Mouse (Mus musculus): ENCODE data around the gene Hoxd10. TPM values are rescaled to one million over a fixed set of nuclear protein-coding genes. Genes with fewer than 3 reads are reported as not detected.

Hoxd10 gene
- polyA plus RNA-seq (2014; fragmentation: Illumina TruSeq; extraction: RNeasy Lipid Tissue Mini Kit (QIAGEN cat#74804); ENCODE audit: low replicate concordance), result not detected

DNA sequence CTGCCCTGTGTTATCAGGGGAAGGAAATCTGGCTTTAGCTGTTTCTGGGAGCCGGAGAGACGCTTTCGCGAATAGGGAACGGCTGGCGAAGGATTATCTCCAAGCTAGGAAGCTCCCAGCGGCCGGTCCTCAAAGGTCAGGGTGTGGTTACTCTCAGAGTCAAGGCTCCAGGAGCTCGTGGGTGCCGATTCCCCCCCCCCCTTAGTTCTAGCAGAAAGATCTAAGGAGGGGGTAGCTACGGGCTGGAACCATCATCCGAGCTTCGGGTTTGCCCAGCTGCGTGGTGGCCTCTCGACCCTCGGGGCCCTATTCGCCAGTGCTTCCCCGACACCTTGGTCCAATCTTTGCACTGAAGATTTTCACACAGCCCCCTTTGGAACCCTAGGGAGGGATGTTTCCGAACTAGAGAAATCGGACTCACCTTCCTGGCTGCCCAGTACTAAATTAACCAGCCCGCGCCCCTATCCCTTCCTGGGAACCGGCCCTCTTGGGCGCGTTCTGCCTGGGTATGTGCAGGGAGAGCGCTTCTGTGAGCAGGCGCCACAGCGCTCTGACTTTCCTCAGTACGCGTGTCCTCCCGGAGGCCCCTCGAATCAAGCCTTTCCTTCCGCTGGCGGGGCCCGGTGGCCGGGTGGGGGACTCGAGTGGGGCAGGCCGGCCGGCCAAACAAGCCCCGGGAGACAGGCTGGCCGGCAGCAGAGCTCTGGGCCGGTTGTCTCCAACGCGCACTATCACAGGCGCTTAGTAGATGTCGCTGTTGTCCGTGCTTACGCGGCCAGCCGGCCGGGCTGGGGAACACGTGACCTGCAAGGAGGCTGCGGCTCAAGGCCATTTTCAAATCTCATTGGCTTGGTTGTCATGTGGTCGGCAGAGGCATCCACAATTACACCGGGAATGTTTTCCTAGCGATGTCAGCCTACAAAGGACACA is at the start of gene Hoxd10:
Gene Hoxd10, plus strand, starts transcription at position 903 of the 930 bp plus-strand sequence.

DNA sequence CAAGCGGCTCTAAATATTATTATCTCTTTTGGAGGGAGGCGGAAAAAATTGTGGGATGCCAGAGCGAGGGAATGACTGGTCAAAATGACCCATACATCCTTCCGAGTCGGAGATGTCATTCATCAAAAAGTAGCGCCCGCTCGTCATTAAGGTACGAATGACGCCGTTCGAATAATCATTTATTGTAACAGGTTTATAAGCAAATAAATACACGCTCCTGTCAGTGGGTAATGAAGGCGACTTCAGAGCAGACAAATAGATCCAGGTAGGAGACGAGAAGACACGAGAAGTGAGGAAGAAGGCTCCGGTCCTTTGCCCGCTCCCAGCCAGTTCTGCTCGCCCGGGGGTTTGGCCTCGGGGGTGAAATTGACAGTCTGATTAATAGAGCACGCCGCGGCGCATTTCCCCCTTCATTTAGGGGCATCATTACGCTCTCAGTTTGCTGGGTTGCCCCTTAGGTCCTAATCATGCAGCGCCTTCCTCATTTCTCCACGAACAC is 32.2 kb upstream of the Hoxd10 start, which contains the start of gene Evx2:
Gene Evx2, minus strand, starts transcription at position 51 of the 499 bp plus-strand sequence.

DNA sequence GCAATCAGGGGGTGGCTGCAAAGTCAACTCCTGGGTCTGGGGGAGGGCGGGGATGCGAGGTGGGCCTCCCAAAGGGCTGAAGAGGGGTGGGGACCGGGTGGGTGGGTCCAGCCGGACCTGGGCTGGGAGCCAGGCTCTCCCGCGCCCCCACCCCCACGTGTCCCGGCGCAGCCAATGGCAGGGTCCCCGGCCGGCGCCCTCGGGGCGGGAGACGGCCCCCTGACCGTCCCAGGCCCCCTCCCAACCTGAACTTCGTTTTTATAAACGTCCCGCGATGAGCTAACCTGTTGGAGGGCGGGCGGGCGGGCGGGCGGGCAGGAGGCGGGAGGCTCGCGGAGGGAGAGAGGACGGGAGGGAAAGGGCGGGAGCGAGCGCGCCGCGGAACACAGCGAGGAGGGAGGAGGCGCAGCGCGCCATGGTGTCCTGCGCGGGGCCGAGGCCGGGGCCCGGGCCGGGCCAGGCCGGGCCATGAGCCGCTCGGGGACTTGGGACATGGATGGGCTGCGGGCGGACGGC is 23.8 kb upstream of the Hoxd10 start, which contains the start of gene Hoxd13:
Gene Hoxd13, plus strand, starts transcription at position 469 of the 516 bp plus-strand sequence.

DNA sequence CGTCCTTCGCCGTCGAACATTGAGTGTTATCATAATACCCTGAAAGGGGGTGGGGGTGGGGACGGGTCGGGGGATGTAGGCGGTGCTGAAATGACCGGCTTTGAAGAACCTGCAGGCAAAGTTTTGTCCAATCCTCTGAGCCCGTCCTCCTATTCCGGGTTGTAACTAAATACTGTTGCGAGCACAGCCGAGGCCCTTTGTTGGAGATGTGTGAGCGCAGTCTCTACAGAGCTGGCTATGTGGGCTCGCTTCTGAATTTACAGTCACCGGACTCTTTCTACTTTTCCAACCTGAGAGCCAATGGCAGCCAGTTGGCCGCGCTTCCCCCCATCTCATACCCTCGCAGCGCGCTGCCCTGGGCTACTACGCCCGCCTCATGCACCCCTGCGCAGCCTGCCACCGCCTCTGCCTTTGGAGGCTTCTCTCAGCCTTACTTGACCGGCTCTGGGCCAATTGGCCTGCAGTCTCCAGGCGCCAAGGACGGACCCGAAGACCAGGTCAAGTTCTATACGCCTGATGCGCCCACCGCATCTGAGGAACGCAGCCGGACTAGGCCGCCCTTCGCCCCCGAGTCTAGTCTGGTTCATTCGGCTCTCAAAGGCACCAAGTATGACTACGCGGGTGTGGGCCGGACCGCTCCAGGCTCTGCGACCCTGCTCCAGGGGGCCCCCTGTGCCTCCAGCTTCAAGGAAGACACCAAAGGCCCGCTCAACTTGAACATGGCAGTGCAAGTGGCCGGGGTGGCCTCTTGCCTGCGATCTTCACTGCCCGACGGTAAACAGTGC is 16.7 kb upstream of the Hoxd10 start, which contains the start of gene Hoxd12:
Gene Hoxd12, plus strand, starts transcription at position 133 of the 785 bp plus-strand sequence.

DNA sequence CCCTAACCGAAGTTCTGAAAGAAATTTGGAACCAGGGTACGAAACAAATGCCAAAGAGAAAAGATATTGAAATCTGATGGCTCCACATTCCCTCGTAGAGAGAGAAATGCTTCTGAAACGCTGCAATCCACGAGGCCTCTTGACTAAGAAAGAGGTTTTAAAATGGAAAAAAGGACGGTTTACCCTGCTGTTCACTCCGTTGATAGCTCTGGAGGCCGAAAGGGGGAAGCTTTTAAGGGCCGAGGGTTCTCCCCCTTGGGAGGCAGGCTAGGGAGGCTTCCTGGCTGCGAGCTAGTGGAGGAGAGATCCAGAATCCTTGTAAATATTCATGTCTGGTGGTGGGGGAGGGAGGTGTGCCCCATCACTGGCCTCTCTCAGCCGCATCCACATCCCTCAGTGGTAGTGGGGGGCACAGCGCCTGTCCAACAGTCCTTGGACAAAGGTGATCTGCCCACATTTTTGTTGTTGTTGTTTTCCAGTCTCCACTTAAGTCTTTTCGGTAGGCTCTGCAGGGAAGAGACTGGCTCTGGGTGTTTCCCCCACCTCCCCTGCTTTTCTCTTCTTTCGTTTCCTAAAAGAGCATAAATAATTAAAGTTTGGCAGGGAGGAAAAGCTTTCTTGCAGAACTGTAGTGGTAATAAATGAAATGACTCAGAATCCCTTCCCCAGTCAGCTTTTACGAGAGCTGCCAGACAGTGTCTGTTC is 12.7 kb upstream of the Hoxd10 start, which contains the start of gene Hoxd11:
Gene Hoxd11, plus strand, starts transcription at position 667 of the 705 bp plus-strand sequence.

DNA sequence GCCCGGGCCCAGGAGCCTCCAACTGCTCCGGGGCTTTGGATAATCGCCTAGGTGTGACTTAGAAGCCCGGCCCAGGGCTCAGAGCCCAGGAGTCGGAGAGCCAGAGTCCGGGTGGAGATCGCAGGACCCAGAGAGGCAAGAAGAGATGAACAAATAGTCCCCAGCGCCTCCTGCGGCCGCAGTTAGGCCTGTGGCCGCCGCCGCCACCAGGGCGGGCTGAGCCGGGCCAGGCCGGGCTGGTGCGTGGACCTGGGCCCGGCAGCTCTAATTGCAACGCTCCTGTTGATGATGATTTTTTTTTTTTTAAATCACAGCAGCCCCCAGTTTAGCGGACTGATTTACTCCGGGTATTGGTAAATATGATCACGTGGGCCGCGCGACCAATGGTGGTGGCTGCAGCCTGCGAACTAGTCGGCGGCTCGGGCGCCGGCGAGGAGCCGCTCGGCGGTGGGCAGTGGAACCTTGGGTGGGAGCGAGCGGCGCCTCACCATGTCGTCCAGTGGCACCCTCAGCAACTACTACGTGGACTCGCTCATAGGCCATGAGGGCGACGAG is 5.9 kb downstream of the Hoxd10 start, which contains the start of gene Hoxd9:
Gene Hoxd9, plus strand, starts transcription at position 161 of the 555 bp plus-strand sequence.

DNA sequence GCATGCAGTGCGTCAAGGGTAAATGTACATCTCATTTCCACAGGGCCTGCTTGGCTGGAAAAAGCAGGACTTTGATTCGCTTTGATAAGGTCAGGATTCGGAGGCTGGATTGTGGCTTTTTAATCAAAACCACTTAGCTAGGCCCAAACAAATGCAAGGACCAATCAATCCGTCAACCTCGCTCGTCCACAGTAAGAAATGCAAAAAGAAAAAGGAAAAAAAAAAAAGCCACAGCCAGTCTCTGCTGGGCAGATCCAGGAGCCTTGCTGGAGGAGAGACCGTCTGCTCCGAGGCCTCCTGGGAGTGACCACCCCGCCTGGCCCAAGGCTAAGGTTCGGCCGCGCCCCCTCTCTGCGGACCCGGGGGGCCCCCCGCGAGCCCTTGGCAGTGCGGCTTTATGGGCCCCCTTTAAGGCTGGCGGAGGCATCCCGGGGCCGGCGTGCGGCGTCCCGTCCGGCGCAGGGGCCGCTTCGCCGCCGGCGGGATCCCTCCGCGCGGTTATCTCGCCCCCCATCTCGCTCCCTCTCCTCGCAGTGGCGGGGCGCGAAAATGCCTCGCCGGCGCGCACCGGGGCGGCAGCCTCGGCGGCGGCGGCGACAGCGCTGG is 12.8 kb downstream of the Hoxd10 start, which contains the start of gene Hoxd8:
Gene Hoxd8, plus strand, starts transcription at position 223 of the 606 bp plus-strand sequence.

DNA sequence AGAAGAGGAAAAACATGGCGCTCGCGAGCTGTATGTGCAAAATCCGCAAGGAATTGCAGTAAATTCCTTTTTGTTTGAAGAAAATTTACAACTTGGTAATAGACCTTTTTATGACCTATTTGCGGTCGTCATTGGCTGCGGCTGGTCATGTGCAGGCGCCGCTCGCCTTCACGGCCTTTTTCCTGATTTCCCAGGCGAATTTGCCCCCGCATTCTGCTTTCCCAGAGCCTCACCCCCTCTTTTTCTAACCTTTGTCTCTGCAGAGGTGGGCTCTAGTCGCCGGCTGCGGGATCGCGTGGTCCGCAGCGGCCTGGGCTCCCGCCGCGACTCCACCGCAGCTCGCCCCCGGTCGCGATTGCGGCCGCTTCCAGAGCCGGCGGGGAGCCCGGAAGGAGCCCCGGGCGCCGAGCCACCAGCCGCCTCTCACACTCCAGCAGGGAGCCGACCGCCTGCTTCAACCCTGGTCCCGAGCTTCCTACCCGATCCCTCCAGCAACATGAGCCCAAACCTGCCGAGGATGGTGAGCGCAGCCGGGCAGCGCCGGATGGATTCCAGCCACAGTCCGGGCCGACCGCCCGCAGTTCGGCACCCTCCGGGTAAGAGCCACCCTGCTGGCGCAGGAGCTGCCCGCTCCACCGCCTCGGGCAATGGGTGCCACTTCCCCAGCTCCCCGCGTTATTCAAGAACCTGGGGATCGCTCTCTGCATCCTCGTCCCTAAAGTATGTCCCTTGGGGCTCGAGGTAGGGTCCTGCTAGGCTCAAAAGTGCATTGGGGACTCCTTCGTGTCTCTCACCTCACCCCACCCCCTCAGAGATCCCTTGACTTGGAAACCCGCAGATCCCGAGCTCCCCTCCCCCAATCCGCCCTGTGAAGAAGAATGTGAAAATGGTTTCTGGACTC is 20.2 kb downstream of the Hoxd10 start, which contains the start of the genes Hoxd3 and Hoxd4:
Gene Hoxd3, plus strand, starts transcription at position 207 of the 901 bp plus-strand sequence.
Gene Hoxd4, plus strand, starts transcription at position 209 of the 901 bp plus-strand sequence.

DNA sequence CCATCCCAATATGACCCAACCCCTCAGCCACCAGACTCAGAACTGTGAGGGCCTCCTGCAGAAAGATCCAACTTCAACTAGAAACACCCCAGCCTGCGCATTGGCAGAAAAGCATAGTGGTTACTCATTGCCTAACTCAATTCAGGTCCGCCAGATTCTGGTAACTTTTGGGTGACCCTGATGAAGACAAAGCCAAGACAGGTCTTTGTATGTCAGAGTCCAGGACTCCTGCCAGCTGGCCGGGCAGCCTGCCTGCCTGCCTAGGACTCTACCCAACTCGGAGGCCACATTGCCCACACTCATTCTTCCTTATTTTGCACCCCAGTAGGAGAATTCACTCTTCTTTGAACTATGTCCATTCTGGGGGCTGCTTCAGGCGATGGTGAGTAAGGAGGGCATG is 34.8 kb downstream of the Hoxd10 start, which contains the start of gene Gm28230:
Gene Gm28230, plus strand, starts transcription at position 178 of the 400 bp plus-strand sequence.

Other genes with a start within 250 kb of the Hoxd10 start
- 32.3 TPM for gene Lnpk, start 112.5 kb upstream of the Hoxd10 start, polyA plus RNA-seq (2014; fragmentation: Illumina TruSeq; extraction: RNeasy Lipid Tissue Mini Kit (QIAGEN cat#74804); ENCODE audit: low replicate concordance)
- not detected for gene Evx2, start 32.4 kb upstream of the Hoxd10 start, polyA plus RNA-seq (2014; fragmentation: Illumina TruSeq; extraction: RNeasy Lipid Tissue Mini Kit (QIAGEN cat#74804); ENCODE audit: low replicate concordance)
- not detected for gene Hoxd13, start 23.6 kb upstream of the Hoxd10 start, polyA plus RNA-seq (2014; fragmentation: Illumina TruSeq; extraction: RNeasy Lipid Tissue Mini Kit (QIAGEN cat#74804); ENCODE audit: low replicate concordance)
- not detected for gene Hoxd12, start 16.9 kb upstream of the Hoxd10 start, polyA plus RNA-seq (2014; fragmentation: Illumina TruSeq; extraction: RNeasy Lipid Tissue Mini Kit (QIAGEN cat#74804); ENCODE audit: low replicate concordance)
- gene Hoxd11, start 12.4 kb upstream of the Hoxd10 start, polyA plus RNA-seq (2014; fragmentation: Illumina TruSeq; extraction: RNeasy Lipid Tissue Mini Kit (QIAGEN cat#74804); ENCODE audit: low replicate concordance), result not detected
- not detected for gene Hoxd9, start 5.8 kb downstream of the Hoxd10 start, polyA plus RNA-seq (2014; fragmentation: Illumina TruSeq; extraction: RNeasy Lipid Tissue Mini Kit (QIAGEN cat#74804); ENCODE audit: low replicate concordance)
- 1.6 TPM for gene Hoxd8, start 12.7 kb downstream of the Hoxd10 start, polyA plus RNA-seq (2014; fragmentation: Illumina TruSeq; extraction: RNeasy Lipid Tissue Mini Kit (QIAGEN cat#74804); ENCODE audit: low replicate concordance)
- gene Hoxd3, start 20.0 kb downstream of the Hoxd10 start, polyA plus RNA-seq (2014; fragmentation: Illumina TruSeq; extraction: RNeasy Lipid Tissue Mini Kit (QIAGEN cat#74804); ENCODE audit: low replicate concordance), result 0.26 TPM
- 0.41 TPM for gene Hoxd4, start 20.0 kb downstream of the Hoxd10 start, polyA plus RNA-seq (2014; fragmentation: Illumina TruSeq; extraction: RNeasy Lipid Tissue Mini Kit (QIAGEN cat#74804); ENCODE audit: low replicate concordance)
- not detected for gene Gm28230, start 34.8 kb downstream of the Hoxd10 start, polyA plus RNA-seq (2014; fragmentation: Illumina TruSeq; extraction: RNeasy Lipid Tissue Mini Kit (QIAGEN cat#74804); ENCODE audit: low replicate concordance)
- not detected for gene Hoxd1, start 71.1 kb downstream of the Hoxd10 start, polyA plus RNA-seq (2014; fragmentation: Illumina TruSeq; extraction: RNeasy Lipid Tissue Mini Kit (QIAGEN cat#74804); ENCODE audit: low replicate concordance)
- 231 TPM for gene Mtx2, start 133.9 kb downstream of the Hoxd10 start, polyA plus RNA-seq (2014; fragmentation: Illumina TruSeq; extraction: RNeasy Lipid Tissue Mini Kit (QIAGEN cat#74804); ENCODE audit: low replicate concordance)

Data from small intestine, adult 10 weeks (tissue).